Mouse (Mus musculus) ES-Bruce4 (cell line): ENCODE data around the gene Lrmda. TPM values are rescaled to one million over a fixed set of nuclear protein-coding genes. Genes with fewer than 3 reads are reported as not detected.

Experiments used
- H3K27ac ChIP-seq: 2 replicates; pipeline ENCODE4 v1.5.1; 2012; ENCODE audit warnings: low read length, inconsistent platforms; ENCODE audit not compliant: insufficient read depth
- H3K27me3 ChIP-seq: 2 replicates; pipeline ENCODE4 v1.6.1; 2012; ENCODE audit warnings: mild to moderate bottlenecking, low read length, inconsistent platforms; ENCODE audit not compliant: control insufficient read depth, poor library complexity, insufficient read depth, severe bottlenecking
- H3K36me3 ChIP-seq: 2 replicates; pipeline ENCODE4 v1.6.1; 2012; ENCODE audit warnings: inconsistent platforms, mild to moderate bottlenecking, low read length, moderate library complexity; ENCODE audit not compliant: control insufficient read depth, poor library complexity, insufficient read depth, severe bottlenecking
- H3K4me1 ChIP-seq: one replicate; pipeline ENCODE4 v1.8.1; 2011; ENCODE audit warnings: low read length; ENCODE audit not compliant: control insufficient read depth, insufficient read depth
- H3K4me3 ChIP-seq: 2 replicates; pipeline ENCODE4 v1.5.1; 2011; ENCODE audit warnings: low read depth, mild to moderate bottlenecking, low read length
- H3K9ac ChIP-seq: 2 replicates; pipeline ENCODE4 v1.6.1; 2012; ENCODE audit warnings: low read depth, mild to moderate bottlenecking, inconsistent platforms; ENCODE audit not compliant: poor library complexity, severe bottlenecking
- H3K9me3 ChIP-seq: replicated peaks from 2 replicates; pipeline ENCODE4 v1.6.1; 2012; ENCODE audit warnings: mild to moderate bottlenecking, low read length, inconsistent platforms; ENCODE audit not compliant: control insufficient read depth, poor library complexity, insufficient read depth, severe bottlenecking
- CTCF ChIP-seq: IDR thresholded peaks from one replicate; pipeline ENCODE4 v1.8.1; 2011; ENCODE audit warnings: low read depth, low read length
- EP300 ChIP-seq: IDR thresholded peaks from 2 replicates; pipeline ENCODE4 v1.6.1; 2011; ENCODE audit warnings: low read depth, low read length; ENCODE audit not compliant: insufficient read depth
- POLR2A ChIP-seq: IDR thresholded peaks from one replicate; pipeline ENCODE4 v1.8.1; 2011; ENCODE audit warnings: low read length; ENCODE audit not compliant: insufficient read depth
- polyA plus RNA-seq: library from polyadenylated mRNA; stranded (reverse); fragments of >200 nt; gene quantifications from 2 replicates; pipeline ENCODE4 v1.2.4, GENCODE M21; 2011; ENCODE audit warnings: low read depth; ENCODE audit not compliant: missing spikeins, insufficient read depth, insufficient read length

Gene Lrmda
- polyA plus RNA-seq, 1 experiment: not detected

DNA sequence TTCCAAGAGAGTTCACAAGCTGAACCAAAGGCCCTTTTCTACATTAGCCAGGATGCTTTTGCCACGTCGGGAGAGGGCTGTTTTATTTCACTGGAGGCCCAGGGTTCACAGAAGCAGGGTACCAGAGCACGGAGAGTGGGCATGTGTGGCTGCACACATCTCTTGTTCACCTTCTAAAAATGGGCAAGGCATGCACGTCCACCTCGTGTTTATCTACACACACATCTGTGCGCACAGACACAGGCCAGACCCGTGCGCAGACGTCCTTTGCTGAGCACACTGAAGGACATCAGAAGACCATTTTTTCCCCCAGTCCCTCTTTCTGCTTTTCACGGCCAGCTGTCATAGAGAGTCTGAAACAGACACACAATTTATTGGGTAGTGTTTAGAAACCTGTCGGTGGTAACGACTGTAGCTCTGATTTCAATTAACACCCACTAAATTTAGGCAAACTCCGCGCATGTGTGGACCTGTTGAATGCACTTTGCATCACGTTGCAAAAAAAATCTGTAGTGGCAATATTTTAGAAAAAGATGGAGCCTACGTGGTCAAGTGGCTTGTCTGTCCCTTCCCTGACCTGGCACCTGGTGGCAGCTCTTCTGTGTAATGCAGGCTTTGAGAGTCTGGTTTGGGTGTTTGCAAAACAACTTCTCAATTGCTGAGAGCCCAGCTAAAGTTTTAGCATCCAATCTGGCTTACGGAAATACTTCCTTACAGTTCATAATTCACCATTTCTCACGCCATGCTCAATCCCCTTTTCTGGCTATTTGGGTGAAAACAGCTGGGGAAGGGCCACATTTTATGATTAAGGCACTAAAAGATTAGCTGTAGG lies 28.8 kb downstream of the Lrmda start:
- Histone ChIP-seq H3K4me1 (no peaks in the 10 kb centered on the region), H3K36me3 (no peaks in the 10 kb centered on the region), H3K4me3 (no peak overlapping the region), H3K27me3 (no peaks in the 10 kb centered on the region; the same call in 1 of the 2 replicates), H3K27ac (no peak overlapping the region), H3K9ac (no peak overlapping the region), H3K9me3 (no peaks in the 10 kb centered on the region)
- TF ChIP-seq POLR2A (no peak), CTCF (no peak), EP300 (no peak)

GRCm38 (mm10) chr14:22048900-22049199 lies 29.3 kb downstream of the Lrmda start:
- H3K27ac ChIP-seq: no peak overlapping the region
- no peaks in the 10 kb centered on the region for H3K9me3 ChIP-seq
- no peaks in the 10 kb centered on the region for H3K36me3 ChIP-seq
- no peaks in the 10 kb centered on the region; the same call in 1 of the 2 replicates for H3K27me3 ChIP-seq
- H3K4me3 ChIP-seq: no peak overlapping the region
- TF ChIP-seq EP300: no peak
- no peak for TF ChIP-seq CTCF
- no peak for TF ChIP-seq POLR2A
- no peak overlapping the region for H3K9ac ChIP-seq
- H3K4me1 ChIP-seq: no peaks in the 10 kb centered on the region

DNA sequence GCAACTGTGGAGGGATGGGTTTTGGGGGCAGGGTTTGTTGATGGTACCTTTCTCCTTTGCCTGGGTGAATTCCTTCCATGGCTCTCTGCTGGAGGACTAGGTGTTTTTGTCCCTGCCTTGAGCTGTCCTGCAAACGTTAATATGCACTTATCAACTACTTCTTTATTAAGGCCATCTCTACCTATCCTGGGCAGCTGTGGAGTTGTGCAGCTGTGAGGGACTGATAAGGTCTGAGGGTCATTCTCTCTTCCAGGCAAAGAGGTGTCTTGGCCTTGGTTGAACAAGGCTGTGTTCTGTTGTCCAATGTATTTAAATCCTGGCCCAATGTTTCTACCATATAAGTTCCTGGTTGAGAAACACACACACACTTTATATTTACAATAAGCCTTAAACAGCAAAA lies 29.8 kb downstream of the Lrmda start:
- TF ChIP-seq EP300 (no peak), CTCF (no peak), POLR2A (no peak)
- H3K9me3 ChIP-seq: no peaks in the 10 kb centered on the region
- no peak overlapping the region for H3K9ac ChIP-seq
- H3K27me3 ChIP-seq: no peaks in the 10 kb centered on the region; the same call in 1 of the 2 replicates
- no peaks in the 10 kb centered on the region for H3K4me1 ChIP-seq
- H3K36me3 ChIP-seq: no peaks in the 10 kb centered on the region
- H3K4me3 ChIP-seq: no peak overlapping the region
- H3K27ac ChIP-seq: no peak overlapping the region

DNA sequence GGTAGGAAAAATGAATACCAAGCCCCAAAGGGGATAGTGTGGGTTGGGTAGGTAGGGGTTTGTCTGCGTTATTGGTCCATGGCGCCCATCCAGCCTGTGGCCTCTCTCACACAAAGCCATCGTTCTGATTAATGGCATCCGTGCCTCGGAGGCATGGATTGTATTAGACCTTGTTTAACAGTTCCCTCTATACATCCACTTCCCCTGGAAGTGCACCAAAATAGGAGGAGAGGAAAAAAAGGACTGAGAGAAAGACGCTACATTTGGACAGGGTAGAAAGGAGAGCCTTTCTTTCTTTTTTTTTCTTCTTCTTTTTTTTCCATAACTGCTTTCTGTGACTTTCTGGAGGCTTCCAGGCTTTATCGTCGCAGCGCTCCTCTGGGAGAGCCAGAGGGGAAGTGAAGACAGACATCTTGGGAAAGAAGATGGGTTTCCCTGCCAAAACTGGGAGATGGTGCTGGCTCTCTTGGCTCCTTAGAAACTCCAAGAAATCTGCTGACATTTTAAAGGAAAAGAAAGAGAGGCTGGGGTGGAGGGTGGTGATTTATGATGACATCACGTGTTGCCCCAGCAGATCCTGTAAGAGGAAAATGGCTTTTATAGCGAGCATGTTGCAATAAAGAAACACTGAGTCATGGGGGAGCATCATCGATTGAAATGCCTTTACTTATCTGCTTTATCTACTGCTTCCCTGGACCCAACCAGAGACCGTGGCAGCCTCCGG lies 32.6 kb downstream of the Lrmda start:
- H3K27ac ChIP-seq: no peak overlapping the region
- no peak overlapping the region for H3K9ac ChIP-seq
- no peaks in the 10 kb centered on the region for H3K36me3 ChIP-seq
- TF ChIP-seq CTCF: no peak
- TF ChIP-seq EP300: no peak
- no peak for TF ChIP-seq POLR2A
- no peaks in the 10 kb centered on the region; the same call in 1 of the 2 replicates for H3K27me3 ChIP-seq
- H3K4me3 ChIP-seq: no peak overlapping the region
- H3K9me3 ChIP-seq: no peaks in the 10 kb centered on the region
- no peaks in the 10 kb centered on the region for H3K4me1 ChIP-seq

DNA sequence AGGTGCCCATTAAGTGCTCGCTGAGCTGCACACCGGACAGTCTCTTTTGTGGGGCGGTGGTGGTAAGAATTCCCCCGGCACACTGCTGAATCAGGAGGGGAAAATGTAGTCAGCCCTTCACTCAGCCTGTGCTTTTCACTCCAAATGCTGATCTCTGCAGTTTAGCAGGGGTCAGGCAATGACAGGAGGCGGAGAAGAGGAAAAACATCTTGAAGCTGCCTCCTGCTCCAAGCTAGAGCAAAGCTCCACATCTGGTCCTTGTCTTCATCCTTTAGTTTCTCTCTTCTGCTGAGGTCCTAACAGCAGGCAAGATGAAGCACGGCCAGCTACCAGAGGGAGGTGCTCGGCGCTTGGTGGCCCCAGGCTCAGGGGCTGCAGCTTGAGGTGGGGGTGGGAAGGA lies 36.1 kb downstream of the Lrmda start:
- Histone ChIP-seq H3K27me3 (no peaks in the 10 kb centered on the region), H3K36me3 (no peaks in the 10 kb centered on the region), H3K9ac (no peak overlapping the region), H3K4me1 (no peaks in the 10 kb centered on the region), H3K9me3 (no peaks in the 10 kb centered on the region), H3K27ac (no peak overlapping the region), H3K4me3 (no peak overlapping the region)
- TF ChIP-seq CTCF (no peak), POLR2A (no peak), EP300 (no peak)

DNA sequence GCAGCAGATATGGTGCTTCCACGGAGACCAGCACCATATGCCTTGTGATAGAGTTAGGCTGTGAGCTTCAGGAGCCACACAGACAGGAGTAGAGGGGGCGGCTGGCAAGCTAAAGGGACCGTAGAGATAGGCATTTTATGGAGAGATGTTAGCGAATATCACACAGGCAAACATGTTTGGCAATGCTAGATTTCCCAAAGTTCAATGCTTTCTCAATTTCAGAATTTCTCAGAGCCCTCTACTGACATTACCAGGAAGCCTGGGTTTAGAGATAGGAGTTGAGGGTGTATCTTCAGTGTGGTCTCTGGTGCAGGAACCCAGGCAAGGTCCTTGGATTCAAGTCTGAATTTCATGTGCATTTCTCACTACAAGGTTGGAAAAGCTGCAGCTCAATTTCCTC lies 36.7 kb downstream of the Lrmda start:
- TF ChIP-seq POLR2A (no peak), CTCF (no peak), EP300 (no peak)

More for the DNA sequence above, 36.7 kb downstream of the Lrmda start:
- H3K9ac ChIP-seq: no peak overlapping the region
- no peaks in the 10 kb centered on the region for H3K27me3 ChIP-seq
- H3K4me3 ChIP-seq: no peak overlapping the region
- H3K9me3 ChIP-seq: no peaks in the 10 kb centered on the region
- no peaks in the 10 kb centered on the region for H3K36me3 ChIP-seq
- H3K4me1 ChIP-seq: no peaks in the 10 kb centered on the region
- no peak overlapping the region for H3K27ac ChIP-seq
